Mouse (Mus musculus) brain, embryonic 14.5 days (tissue): Measurements from ENCODE around the gene Gstt4. TPM values are rescaled to one million over a fixed set of nuclear protein-coding genes. Genes with fewer than 3 reads are reported as not detected.

Experiments
- DNase-seq: peaks from one replicate; pipeline ENCODE4 v3.0.0-alpha.2; 2011; ENCODE audit warnings: low read depth
- CTCF ChIP-seq: fragments of 200-500 bp; IDR thresholded peaks from 2 replicates; pipeline ENCODE4 v1.5.1; 2012; ENCODE audit warnings: inconsistent platforms, mild to moderate bottlenecking, moderate library complexity, borderline replicate concordance; ENCODE audit not compliant: insufficient read depth, insufficient read length; ENCODE audit errors: extremely low read depth
- POLR2A ChIP-seq: fragments of 200-500 bp; IDR thresholded peaks from 2 replicates; pipeline ENCODE4 v1.6.1; 2012; ENCODE audit warnings: mild to moderate bottlenecking, inconsistent platforms, borderline replicate concordance; ENCODE audit not compliant: poor library complexity, insufficient read depth, insufficient read length, severe bottlenecking; ENCODE audit errors: extremely low read depth
- polyA plus RNA-seq: library from polyadenylated mRNA; depleted of rRNA; stranded (reverse); fragments of >200 nt; gene quantifications from 2 replicates; pipeline ENCODE4 v1.2.3, GENCODE M21; 2012

Gstt4 gene
- polyA plus RNA-seq, 1 experiment = not detected

DNA sequence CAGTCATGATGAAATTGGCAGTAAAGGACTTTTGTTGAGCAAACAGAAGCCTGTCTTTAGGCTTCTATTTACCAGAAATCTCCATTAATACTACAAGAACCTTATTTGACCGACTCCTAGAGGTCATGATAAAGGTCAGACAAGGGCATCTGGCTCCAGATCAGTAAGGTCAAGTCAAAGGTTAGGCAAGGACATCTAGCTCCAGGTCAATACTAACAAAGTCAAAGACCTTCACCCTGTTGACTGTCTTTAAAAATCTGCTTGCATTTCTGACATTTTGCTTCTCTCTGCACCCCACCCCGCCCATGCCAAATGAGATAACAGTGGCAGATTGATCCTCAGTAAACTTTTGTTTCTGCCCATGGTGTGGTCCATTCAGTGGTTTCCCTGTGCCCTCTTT lies 18.1 kb downstream of the Gstt4 start:
- DNase-seq = no peak
- TF ChIP-seq CTCF (no peak), POLR2A (no peak)

- DNase-seq = peak; percentile 57
- no peak for TF ChIP-seq POLR2A
- TF ChIP-seq CTCF = no peak
Measured at GRCm38 (mm10) chr10:75798176-75798696, 24.1 kb downstream of the Gstt4 start, which contains the start of gene Gstt1. Gstt1 (minus strand) TSS chr10:75798584.

- peak; percentile 58 for DNase-seq
- TF ChIP-seq CTCF = no peak
- TF ChIP-seq POLR2A = no peak
Measured at GRCm38 (mm10) chr10:75797619-75798175, 24.6 kb downstream of the Gstt4 start.

- TF ChIP-seq POLR2A (no peak), CTCF (no peak)
- DNase-seq = no peak
Measured at GRCm38 (mm10) chr10:75796731-75797516, 25.4 kb downstream of the Gstt4 start.

DNA sequence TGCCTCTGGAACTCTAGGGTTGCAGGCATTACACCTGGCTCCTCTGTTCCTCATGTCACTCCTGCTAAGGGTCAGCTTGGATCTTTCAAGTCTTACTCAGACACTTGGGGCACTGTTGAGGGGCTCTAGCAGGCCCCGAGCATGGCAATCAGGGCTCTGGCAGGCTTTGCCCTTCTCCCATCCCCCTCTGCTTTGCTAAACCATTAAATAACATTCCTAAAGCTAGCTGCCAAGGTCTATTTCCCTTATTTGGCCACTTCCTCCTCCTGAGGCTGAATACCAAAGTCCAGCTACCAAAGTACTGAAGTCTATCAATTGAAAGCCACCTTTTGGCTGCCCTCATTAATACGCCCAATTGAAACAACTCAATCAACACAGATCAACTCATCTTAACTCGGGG lies 27.5 kb downstream of the Gstt4 start:
- TF ChIP-seq CTCF (no peak), POLR2A (no peak)
- DNase-seq = peak; percentile 42

- peak; percentile 23 for DNase-seq
- TF ChIP-seq POLR2A (no peak), CTCF (peak; percentile 20; the same call in 1 of the 2 replicates)
Measured at GRCm38 (mm10) chr10:75790773-75791172, 31.6 kb downstream of the Gstt4 start.

DNA sequence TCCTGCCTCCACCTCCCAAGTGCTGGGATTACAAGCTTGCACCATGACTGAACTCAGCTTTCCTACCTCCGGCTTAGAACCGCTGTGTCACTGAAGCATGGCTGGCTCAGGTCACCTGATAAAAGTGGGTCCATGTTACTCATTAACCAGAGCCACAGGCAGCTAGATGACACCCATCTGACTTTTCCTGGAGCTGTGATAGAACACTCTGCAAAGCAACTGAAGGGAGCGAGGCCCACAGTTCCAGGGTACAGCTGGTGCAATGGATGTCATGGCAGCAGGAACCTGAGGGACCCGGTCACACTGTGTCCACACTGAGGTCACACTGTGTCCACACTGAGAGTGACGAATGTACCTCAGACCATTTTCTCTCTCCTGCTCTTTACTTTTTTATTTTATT lies 32.5 kb downstream of the Gstt4 start:
- no peak for DNase-seq
- no peak for TF ChIP-seq POLR2A
- TF ChIP-seq CTCF = no peak

- TF ChIP-seq POLR2A (no peak), CTCF (no peak)
- no peak for DNase-seq
Measured at GRCm38 (mm10) chr10:75789081-75789735, 33.1 kb downstream of the Gstt4 start.

DNA sequence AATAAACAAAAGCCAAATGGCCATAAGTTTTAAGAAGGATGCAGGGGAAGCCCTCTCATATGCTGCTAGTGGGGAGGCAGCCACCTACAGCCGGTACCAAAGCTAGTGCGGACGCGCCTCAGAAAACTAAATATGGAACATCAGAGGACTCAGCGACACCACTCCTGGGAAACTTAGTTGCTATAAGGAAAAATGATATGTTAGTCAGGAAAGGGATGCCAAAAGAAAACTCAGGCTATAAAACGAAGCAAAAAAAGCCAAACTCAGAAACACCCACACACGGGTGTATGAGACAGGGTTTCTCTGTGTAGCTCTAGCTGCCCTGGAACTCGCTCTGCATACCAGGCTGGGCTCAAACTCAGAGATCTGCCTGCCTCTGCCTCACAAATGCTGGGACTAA lies 34.1 kb downstream of the Gstt4 start:
- TF ChIP-seq POLR2A = no peak
- no peak for TF ChIP-seq CTCF
- DNase-seq = no peak

- TF ChIP-seq CTCF = no peak
- TF ChIP-seq POLR2A = no peak
- DNase-seq = no peak
Measured at GRCm38 (mm10) chr10:75785442-75785841, 36.9 kb downstream of the Gstt4 start.

DNA sequence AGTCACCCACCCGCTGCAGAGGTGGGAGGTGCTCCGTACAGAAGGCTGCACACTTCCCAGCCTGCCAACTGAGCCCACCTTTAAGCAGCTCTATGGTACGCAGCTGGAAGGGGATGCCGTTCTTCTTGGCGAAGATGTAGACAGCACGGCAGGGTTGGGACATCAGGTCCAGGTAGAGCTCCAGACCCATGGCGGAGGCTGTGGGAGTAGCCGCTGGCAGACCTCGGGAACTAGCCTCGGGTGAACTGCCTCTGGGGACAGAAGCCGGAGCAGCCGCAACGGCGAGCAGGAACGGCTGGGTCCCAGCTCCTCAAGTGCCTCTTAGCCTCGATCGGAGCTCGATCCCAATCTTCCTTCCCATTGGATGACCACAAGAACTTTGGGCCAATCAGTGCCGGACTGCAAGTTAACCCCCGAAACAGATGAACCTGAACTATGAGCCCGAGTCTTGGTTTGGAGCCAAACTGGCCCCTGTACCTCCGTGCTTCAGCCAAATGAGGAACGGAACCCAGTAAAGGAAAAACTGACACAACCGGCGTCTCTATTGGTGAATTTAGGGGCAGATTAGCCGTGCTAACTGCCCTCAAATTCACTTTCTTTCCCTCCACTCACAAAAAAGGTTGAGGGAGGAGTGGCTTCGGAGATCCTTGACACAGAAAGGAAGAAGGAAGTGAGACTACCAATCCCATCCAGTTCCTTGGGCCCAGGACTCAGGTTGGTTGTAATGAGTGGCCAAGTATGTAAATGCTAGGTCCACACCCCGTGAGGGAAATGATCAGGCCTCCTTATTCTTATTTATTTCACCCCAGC lies 41.4 kb downstream of the Gstt4 start, which contains the start of the genes Gm20441 and Gstt3:
Gm20441 (minus strand) TSS at position 186 of the 810 bp plus-strand sequence.
Gstt3 (minus strand) TSS at position 646 of the 810 bp plus-strand sequence.
- TF ChIP-seq POLR2A (no peak), CTCF (no peak)
- DNase-seq = peak; percentile 68
